Mouse (Mus musculus) mesoderm, embryonic 11.5 days (tissue): ENCODE measurements around the gene Dcst2.

ENCODE experiments used
- DNase-seq: peaks from one replicate; pipeline ENCODE4 v3.0.0-alpha.2; 2012; ENCODE audit warnings: low read depth, low spot score

Dcst2 gene

GRCm38 (mm10) chr3:89331561-89331960 lies 30.2 kb upstream of the Dcst2 start:
- no peak for DNase-seq

- no peak for DNase-seq
Observed at GRCm38 (mm10) chr3:89332013-89332412, 29.8 kb upstream of the Dcst2 start.

- DNase-seq: no peak
Observed at GRCm38 (mm10) chr3:89332476-89332875, 29.3 kb upstream of the Dcst2 start.

GRCm38 (mm10) chr3:89333053-89333452 lies 28.7 kb upstream of the Dcst2 start:
- no peak for DNase-seq

GRCm38 (mm10) chr3:89336529-89336928 lies 25.2 kb upstream of the Dcst2 start:
- DNase-seq: no peak

GRCm38 (mm10) chr3:89337062-89337720 lies 24.6 kb upstream of the Dcst2 start:
- DNase-seq: no peak

GRCm38 (mm10) chr3:89337721-89338578 lies 23.8 kb upstream of the Dcst2 start, which contains the start of gene Efna4:
Gene Efna4, minus strand, starts transcription at chr3:89338028.
- peak; percentile 88 for DNase-seq

GRCm38 (mm10) chr3:89339416-89339815 lies 22.4 kb upstream of the Dcst2 start:
- DNase-seq: peak; percentile 91

GRCm38 (mm10) chr3:89340465-89340864 lies 21.3 kb upstream of the Dcst2 start:
- DNase-seq: peak; percentile 91

GRCm38 (mm10) chr3:89341794-89342193 lies 20.0 kb upstream of the Dcst2 start:
- DNase-seq: no peak

GRCm38 (mm10) chr3:89343279-89343678 lies 18.5 kb upstream of the Dcst2 start:
- no peak for DNase-seq

- no peak for DNase-seq
Observed at GRCm38 (mm10) chr3:89346815-89347540, 14.8 kb upstream of the Dcst2 start.

GRCm38 (mm10) chr3:89347916-89348315 lies 13.9 kb upstream of the Dcst2 start:
- no peak for DNase-seq

GRCm38 (mm10) chr3:89348911-89349868 lies 12.6 kb upstream of the Dcst2 start:
- DNase-seq: no peak

GRCm38 (mm10) chr3:89349869-89350501 lies 11.8 kb upstream of the Dcst2 start, which contains the start of gene Adam15:
Gene Adam15, minus strand, starts transcription at chr3:89349996.
- DNase-seq: peak; percentile 81

- no peak for DNase-seq
Observed at GRCm38 (mm10) chr3:89351271-89351670, 10.5 kb upstream of the Dcst2 start.

- DNase-seq: peak; percentile 82
Observed at GRCm38 (mm10) chr3:89354816-89355511, 6.8 kb upstream of the Dcst2 start.

- DNase-seq: no peak
Observed at GRCm38 (mm10) chr3:89355512-89355902, 6.3 kb upstream of the Dcst2 start.

- no peak for DNase-seq
Observed at GRCm38 (mm10) chr3:89356029-89356428, 5.7 kb upstream of the Dcst2 start.

- no peak for DNase-seq
Observed at GRCm38 (mm10) chr3:89359630-89360029, 2.1 kb upstream of the Dcst2 start.
